In genomic region chr5:43231061-43231460, GRCm38 (mm10) we compare ENCODE assay signal across 27 mouse cellular contexts. TPM values are rescaled to one million over a fixed set of nuclear protein-coding genes. Genes with fewer than 3 reads are reported as not detected.
DNase-seq lines count a peak whose midpoint lies in the region; ATAC-seq and TF ChIP-seq lines count a peak whose summit lies in the region.
"Had no signal": no experiment of that assay in that cellular context is flagged by ENCODE, and none has a peak within 500 bp of the region (broad histone marks: within the 10 kb centered on the region; RNA-seq: fewer than 3 reads in every experiment).

No protein-coding gene starts in this region.

- TF ChIP-seq EP300 in liver, postnatal 0 days (IDR thresholded peaks at IDR 0.05; ENCODE audit: low read depth) = no peak
- no peak for TF ChIP-seq EP300 in MEL (IDR thresholded peaks at IDR 0.05; ENCODE audit: low read depth in 1 of 2, low read length in 2 of 2)

- H3K79me2 ChIP-seq in MEL (ENCODE audit: control insufficient read depth, insufficient read depth, low read length, poor library complexity) = peaks cover 21% of the 10 kb centered on the region

- peak; percentile 76 for DNase-seq in kidney, adult 2 months
- DNase-seq in kidney, adult 18-20 months = no peak
- DNase-seq in kidney, postnatal 14 days = peak; percentile 34
- no peak for DNase-seq in kidney, postnatal 25 days
- DNase-seq in liver, postnatal 0 days = no peak
- DNase-seq in liver, embryonic 11.5 days (ENCODE audit: low spot score) = no peak
- peak; percentile 13 for DNase-seq in MEL (ENCODE audit: low read depth, low spot score)
- DNase-seq: adrenal gland, adult 2 months; adrenal gland, postnatal 14 days; B cell, adult 2 months; cerebellum, adult 11 months; cerebellum, adult 2 months; cerebellum, adult 9-11 months; cerebellum, postnatal 25 days; forebrain, postnatal 0 days; gastrocnemius, adult 2 months; gastrocnemius, postnatal 14 days; heart, adult 2 months; heart, postnatal 14 days; heart, postnatal 4 days had no signal

- no peaks in the 10 kb centered on the region for H3K36me3 ChIP-seq in kidney, adult 2 months (ENCODE audit: control insufficient read depth, insufficient read depth, low read length)
- H3K36me3 ChIP-seq in liver, postnatal 0 days (replicated peaks; ENCODE audit: insufficient read depth, low read length) = no peaks in the 10 kb centered on the region
- no peaks in the 10 kb centered on the region for H3K36me3 ChIP-seq in liver, embryonic 11.5 days (ENCODE audit: control insufficient read depth, insufficient read depth, low read length)
- H3K36me3 ChIP-seq in MEL (ENCODE audit: control insufficient read depth in 1 of 2, insufficient read depth in 2 of 2, low read length in 2 of 2) = peaks cover 0 to 19% of the 10 kb centered on the region in 2 experiments; a peak in 2 of 4 replicates
- H3K36me3 ChIP-seq: embryonic facial prominence, embryonic 12.5 days; embryonic facial prominence, embryonic 15.5 days; G1E; heart, embryonic 10.5 days; heart, embryonic 13.5 days had no signal

- no peak for TF ChIP-seq RAD21 in MEL (IDR thresholded peaks at IDR 0.05; ENCODE audit: low read depth, low read length)

- H3K27me3 ChIP-seq in kidney, adult 2 months (replicated peaks; ENCODE audit: control insufficient read depth, insufficient read depth, low read length) = no peaks in the 10 kb centered on the region
- H3K27me3 ChIP-seq in liver, postnatal 0 days (ENCODE audit: insufficient read depth, low read length) = peaks cover 6% of the 10 kb centered on the region; the same call in 1 of the 2 replicates
- H3K27me3 ChIP-seq in liver, embryonic 11.5 days (replicated peaks; ENCODE audit: control insufficient read depth, insufficient read depth, low read length) = peaks cover 2% of the 10 kb centered on the region; the same call in 1 of the 2 replicates
- H3K27me3 ChIP-seq in MEL (ENCODE audit: control insufficient read depth in 1 of 2, insufficient read depth in 2 of 2, low read length in 2 of 2) = no peaks in the 10 kb centered on the region
- H3K27me3 ChIP-seq: heart, embryonic 13.5 days had no signal

- no peaks in the 10 kb centered on the region for H3K9me3 ChIP-seq in liver, postnatal 0 days (ENCODE audit: low read length)
- no peaks in the 10 kb centered on the region for H3K9me3 ChIP-seq in liver, embryonic 11.5 days (ENCODE audit: control insufficient read depth, low read length)
- H3K9me3 ChIP-seq in MEL (replicated peaks; ENCODE audit: insufficient read depth, low read length) = no peaks in the 10 kb centered on the region
- H3K9me3 ChIP-seq: embryonic facial prominence, embryonic 12.5 days; embryonic facial prominence, embryonic 15.5 days; G1E; heart, embryonic 10.5 days; heart, embryonic 13.5 days had no signal

- H3K4me1 ChIP-seq in kidney, adult 2 months (ENCODE audit: control insufficient read depth, insufficient read depth, low read length) = peaks cover 6% of the 10 kb centered on the region; the same call in 1 of the 2 replicates
- H3K4me1 ChIP-seq in liver, postnatal 0 days (ENCODE audit: insufficient read depth) = peaks cover 3% of the 10 kb centered on the region; the same call in 1 of the 2 replicates
- H3K4me1 ChIP-seq in liver, embryonic 11.5 days (replicated peaks; ENCODE audit: control insufficient read depth, insufficient read depth, low read length) = peaks cover 2% of the 10 kb centered on the region
- H3K4me1 ChIP-seq in MEL (ENCODE audit: control insufficient read depth in 1 of 2, insufficient read depth in 2 of 2, low read length in 2 of 2) = peaks cover 11 to 13% of the 10 kb centered on the region in 2 experiments

- TF ChIP-seq CTCF in kidney, adult 2 months (conservative IDR thresholded peaks at IDR 0.05; ENCODE audit: insufficient read depth, insufficient read length, low read depth, low read length) = no peak
- TF ChIP-seq CTCF in liver, postnatal 0 days (IDR thresholded peaks at IDR 0.05; ENCODE audit: low read depth) = no peak
- no peak for TF ChIP-seq CTCF in MEL (IDR thresholded peaks at IDR 0.05 in 2 of 3, conservative IDR thresholded peaks at IDR 0.05 in 1 of 3; ENCODE audit: control insufficient read depth in 1 of 3, insufficient read depth in 1 of 3, low read depth in 2 of 3, low read length in 3 of 3, poor library complexity in 1 of 3, severe bottlenecking in 1 of 3)

- WGBS in kidney, adult 2 months = 49% methylated on average over 2 of the region's 2 CpGs
- 61% methylated on average over 2 of the region's 2 CpGs for WGBS in liver, postnatal 0 days (ENCODE audit: insufficient replicate concordance)
- WGBS in liver, embryonic 11.5 days = 79% methylated on average over 2 of the region's 2 CpGs

- H3K4me2 ChIP-seq in liver, postnatal 0 days (ENCODE audit: low read depth, low read length) = no peak overlapping the region
- no peak overlapping the region for H3K4me2 ChIP-seq in liver, embryonic 11.5 days
- H3K4me2 ChIP-seq: embryonic facial prominence, embryonic 12.5 days; embryonic facial prominence, embryonic 15.5 days had no signal

- H3K27ac ChIP-seq in kidney, adult 2 months (ENCODE audit: insufficient read depth, low read depth, low read length) = 0 out of 2 replicates have a peak overlapping the region, but pooled peaks have one; percentile 43
- H3K27ac ChIP-seq in liver, postnatal 0 days (ENCODE audit: low read depth) = peak overlapping the region; percentile 2; the same call in 1 of the 2 replicates
- H3K27ac ChIP-seq in liver, embryonic 11.5 days (ENCODE audit: low read depth, low read length) = no peak overlapping the region
- H3K27ac ChIP-seq in MEL (ENCODE audit: control insufficient read depth, low read depth, low read length) = no peak overlapping the region
- H3K27ac ChIP-seq: embryonic facial prominence, embryonic 12.5 days; embryonic facial prominence, embryonic 15.5 days; heart, embryonic 10.5 days; heart, embryonic 13.5 days; hindbrain, embryonic 14.5 days had no signal

- H3K9ac ChIP-seq in liver, postnatal 0 days (replicated peaks) = no peak overlapping the region
- no peak overlapping the region for H3K9ac ChIP-seq in liver, embryonic 11.5 days (ENCODE audit: low read depth, low read length)
- no peak overlapping the region for H3K9ac ChIP-seq in MEL (ENCODE audit: control insufficient read depth, low read depth, low read length, poor library complexity, severe bottlenecking)
- H3K9ac ChIP-seq: embryonic facial prominence, embryonic 12.5 days; embryonic facial prominence, embryonic 15.5 days; forebrain, postnatal 0 days; heart, embryonic 13.5 days; hindbrain, embryonic 14.5 days had no signal

- ATAC-seq in liver, postnatal 0 days = no peak
- no peak for ATAC-seq in liver, embryonic 11.5 days (replicated peaks; ENCODE audit: low FRiP score)
- ATAC-seq: forebrain, embryonic 14.5 days; forebrain, postnatal 0 days had no signal

- H3K4me3 ChIP-seq in kidney, adult 2 months (ENCODE audit: insufficient read depth, low read depth, low read length) = no peak overlapping the region
- no peak overlapping the region for H3K4me3 ChIP-seq in liver, postnatal 0 days (ENCODE audit: low read depth, low read length)
- no peak overlapping the region for H3K4me3 ChIP-seq in liver, embryonic 11.5 days (ENCODE audit: low read depth, low read length)
- H3K4me3 ChIP-seq in MEL (ENCODE audit: control insufficient read depth in 1 of 2, insufficient read depth in 1 of 2, low read depth in 2 of 2, low read length in 2 of 2) = no peak overlapping the region
- H3K4me3 ChIP-seq: embryonic facial prominence, embryonic 12.5 days; embryonic facial prominence, embryonic 15.5 days; heart, adult 2 months; heart, embryonic 13.5 days had no signal

- no peak for TF ChIP-seq POLR2A in kidney, adult 2 months (IDR thresholded peaks at IDR 0.05; ENCODE audit: low read depth, low read length)
- no peak for TF ChIP-seq POLR2A in MEL (IDR thresholded peaks at IDR 0.05; ENCODE audit: control insufficient read depth in 1 of 2, insufficient read depth in 1 of 2, low read depth in 1 of 2, low read length in 2 of 2, poor library complexity in 1 of 2)

TF ChIP-seq in MEL, 35 proteins besides CTCF, POLR2A, EP300 and RAD21:
- TF ChIP-seq USF1 (IDR thresholded peaks at IDR 0.05; ENCODE audit: low read depth, low read length) (no peak), MAZ (IDR thresholded peaks at IDR 0.05; ENCODE audit: low read depth, low read length) (no peak), ZMIZ1 (IDR thresholded peaks at IDR 0.05; ENCODE audit: low read depth, low read length) (no peak), GABPA (IDR thresholded peaks at IDR 0.05; ENCODE audit: low read depth, low read length) (no peak), ZKSCAN1 (IDR thresholded peaks at IDR 0.05; ENCODE audit: low read depth, low read length) (no peak), CHD1 (IDR thresholded peaks at IDR 0.05; ENCODE audit: low read depth, low read length) (no peak), HCFC1 (IDR thresholded peaks at IDR 0.05; ENCODE audit: low read depth, low read length) (no peak), MXI1 (IDR thresholded peaks at IDR 0.05; ENCODE audit: low read depth, low read length) (no peak), MAX (IDR thresholded peaks at IDR 0.05; ENCODE audit: low read length) (no peak), MEF2A (IDR thresholded peaks at IDR 0.05; ENCODE audit: extremely low read depth, insufficient replicate concordance, low read depth, low read length, poor library complexity, severe bottlenecking) (no peak), TCF12 (IDR thresholded peaks at IDR 0.05; ENCODE audit: low read depth, low read length) (no peak), NELFE (IDR thresholded peaks at IDR 0.05; ENCODE audit: low read depth, low read length) (no peak), ELF1 (IDR thresholded peaks at IDR 0.05; ENCODE audit: low read depth, low read length) (no peak)

RNA-seq across cellular contexts. Expression of gene Cpeb2, which starts 1.9 kb away (rescaled TPM):
- 5.8 and 5.9 TPM in 2 replicates for polyA plus RNA-seq in kidney, adult 2 months (2012; rRNA removed)
- polyA plus RNA-seq in liver, postnatal 0 days (2015; fragmentation: Nextera tagmentation; extraction: Ambion mirVana) = 2.5 and 3.2 TPM in 2 replicates
- polyA plus RNA-seq in liver, embryonic 11.5 days (2014; fragmentation: Nextera tagmentation; extraction: Ambion mirVana) = 1.1 and 1.5 TPM in 2 replicates
- total RNA-seq in MEL (2012; rRNA removed) = 0.69 and 0.82 TPM in 2 replicates
- polyA plus RNA-seq in MEL (2012; ENCODE audit: insufficient read depth in 1 of 2, insufficient read length in 2 of 2, low read depth in 1 of 2, low replicate concordance in 2 of 2, missing spikeins in 1 of 2) = 1 to 10 TPM in 1 of 2 experiments, not detected in 1; 2.0 TPM

Comparison
In these comparisons a context has a peak if more than half of its experiments do, and no peak if none do; other contexts are left out.
1. DNase-seq: peak in kidney, adult 2 months (single experiment), kidney, postnatal 14 days (single experiment) and MEL (single experiment); none in kidney, adult 18-20 months (single experiment), kidney, postnatal 25 days (0 of 2), liver, postnatal 0 days (single experiment) and liver, embryonic 11.5 days (single experiment).
2. H3K27ac ChIP-seq: peak in kidney, adult 2 months (single experiment) and liver, postnatal 0 days (single experiment); none in liver, embryonic 11.5 days (single experiment) and MEL (single experiment).